Mouse (Mus musculus): ENCODE data around the gene Lfng.

- TF ChIP-seq CTCF (IDR thresholded peaks at IDR 0.05; ENCODE audit: low read depth) (no peak), EP300 (optimal IDR thresholded peaks at IDR 0.05) (no peak)
These were observed 27.9 kb downstream of the Lfng start for GRCm38 (mm10) chr5:140634798-140635722.
